Mouse (Mus musculus): ENCODE results near the gene Mrm1.

GRCm38 (mm10) chr11:84797026-84797425, 22.3 kb downstream of the Mrm1 start:
- no peak for TF ChIP-seq CTCF (IDR thresholded peaks at IDR 0.05; ENCODE audit: low read depth)
- TF ChIP-seq EP300 (IDR thresholded peaks at IDR 0.05; ENCODE audit: low read depth): no peak
